Mouse (Mus musculus): Measurements from ENCODE around the gene Rcsd1. TPM values are rescaled to one million over a fixed set of nuclear protein-coding genes. Genes with fewer than 3 reads are reported as not detected.

The Rcsd1 gene
- total and polyA plus RNA-seq, 2 experiments from 2014 or later: 94.0 to 116 TPM

- TF ChIP-seq EP300 (IDR thresholded peaks at IDR 0.05; ENCODE audit: low read depth) (no peak), CTCF (IDR thresholded peaks at IDR 0.05; ENCODE audit: low read depth) (no peak)
- WGBS: 43% methylated on average over 3 of the region's 3 CpGs
- ATAC-seq (ENCODE audit: insufficient read depth, low read depth) (no peak), DNase-seq (ENCODE audit: low spot score) (no peak)
- Histone ChIP-seq H3K27ac (ENCODE audit: low read depth) (peak overlapping the region; percentile 96), H3K9ac (replicated peaks; ENCODE audit: low read depth, low read length) (peak overlapping the region; percentile 96; the same call in 1 of the 2 replicates), H3K27me3 (ENCODE audit: control insufficient read depth, insufficient read depth, low read length) (no peaks in the 10 kb centered on the region), H3K4me2 (ENCODE audit: low read depth, low read length) (peak overlapping the region; percentile 78), H3K9me3 (replicated peaks; ENCODE audit: control insufficient read depth, low read length) (no peaks in the 10 kb centered on the region), H3K4me1 (ENCODE audit: control insufficient read depth, insufficient read depth) (peaks cover 75% of the 10 kb centered on the region), H3K4me3 (ENCODE audit: low read depth, low read length) (0 out of 2 replicates have a peak overlapping the region, but pooled peaks have one; percentile 90), H3K36me3 (replicated peaks; ENCODE audit: control insufficient read depth, insufficient read depth, low read length) (peaks cover 5% of the 10 kb centered on the region; the same call in 1 of the 2 replicates)
Observed at GRCm38 (mm10) chr1:165704841-165705240, 4.7 kb downstream of the Rcsd1 start.

GRCm38 (mm10) chr1:165702221-165703031 lies 7.1 kb downstream of the Rcsd1 start:
- Histone ChIP-seq H3K4me1 (ENCODE audit: control insufficient read depth, insufficient read depth) (peaks cover 81% of the 10 kb centered on the region), H3K27me3 (ENCODE audit: control insufficient read depth, insufficient read depth, low read length) (no peaks in the 10 kb centered on the region), H3K9me3 (replicated peaks; ENCODE audit: control insufficient read depth, low read length) (no peaks in the 10 kb centered on the region), H3K9ac (replicated peaks; ENCODE audit: low read depth, low read length) (peak overlapping the region; percentile 38), H3K27ac (ENCODE audit: low read depth) (peak overlapping the region; percentile 85), H3K36me3 (replicated peaks; ENCODE audit: control insufficient read depth, insufficient read depth, low read length) (peaks cover 22% of the 10 kb centered on the region; the same call in 1 of the 2 replicates), H3K4me2 (ENCODE audit: low read depth, low read length) (peak overlapping the region; percentile 54), H3K4me3 (ENCODE audit: low read depth, low read length) (peak overlapping the region; percentile 21)
- DNase-seq (ENCODE audit: low spot score) (peak; percentile 68), ATAC-seq (ENCODE audit: insufficient read depth, low read depth) (peak; percentile 45)
- 11% methylated on average over 19 of the region's 19 CpGs for WGBS
- TF ChIP-seq CTCF (IDR thresholded peaks at IDR 0.05; ENCODE audit: low read depth) (no peak), EP300 (IDR thresholded peaks at IDR 0.05; ENCODE audit: low read depth) (no peak)

DNA sequence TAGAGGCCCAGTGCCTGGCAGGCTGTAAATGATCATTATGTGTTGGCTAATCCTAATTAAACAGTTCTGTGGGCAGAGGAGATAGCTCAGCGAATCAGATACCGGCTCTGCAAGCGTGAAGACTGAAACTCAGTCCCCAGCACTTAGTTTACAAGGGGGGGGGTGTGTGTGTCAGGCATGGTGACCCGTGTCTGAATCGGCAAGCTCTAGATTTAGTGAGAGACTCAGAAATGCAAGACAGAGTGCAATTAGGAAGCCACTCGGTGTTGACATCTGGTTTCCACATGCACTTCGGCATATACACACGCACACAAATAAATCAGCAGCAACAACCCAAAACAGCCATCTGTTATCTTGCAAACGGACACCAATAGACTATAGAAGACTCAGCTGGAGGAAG lies 8.0 kb downstream of the Rcsd1 start:
- Histone ChIP-seq H3K27ac (ENCODE audit: low read depth) (peak overlapping the region; percentile 85), H3K4me1 (ENCODE audit: control insufficient read depth, insufficient read depth) (peaks cover 84% of the 10 kb centered on the region), H3K4me2 (ENCODE audit: low read depth, low read length) (peak overlapping the region; percentile 54), H3K9ac (replicated peaks; ENCODE audit: low read depth, low read length) (no peak overlapping the region), H3K36me3 (replicated peaks; ENCODE audit: control insufficient read depth, insufficient read depth, low read length) (peaks cover 22% of the 10 kb centered on the region; the same call in 1 of the 2 replicates), H3K9me3 (replicated peaks; ENCODE audit: control insufficient read depth, low read length) (no peaks in the 10 kb centered on the region), H3K27me3 (ENCODE audit: control insufficient read depth, insufficient read depth, low read length) (no peaks in the 10 kb centered on the region), H3K4me3 (ENCODE audit: low read depth, low read length) (no peak overlapping the region)
- DNase-seq (ENCODE audit: low spot score) (no peak), ATAC-seq (ENCODE audit: insufficient read depth, low read depth) (no peak)
- TF ChIP-seq CTCF (IDR thresholded peaks at IDR 0.05; ENCODE audit: low read depth) (no peak), EP300 (IDR thresholded peaks at IDR 0.05; ENCODE audit: low read depth) (no peak)
- WGBS: 22% methylated on average over 9 of the region's 9 CpGs

- H3K4me3 ChIP-seq (ENCODE audit: low read depth, low read length): no peak overlapping the region
- H3K36me3 ChIP-seq (replicated peaks; ENCODE audit: control insufficient read depth, insufficient read depth, low read length): peaks cover 22% of the 10 kb centered on the region; the same call in 1 of the 2 replicates
- H3K4me2 ChIP-seq (ENCODE audit: low read depth, low read length): peak overlapping the region; percentile 54
- no peaks in the 10 kb centered on the region for H3K9me3 ChIP-seq (replicated peaks; ENCODE audit: control insufficient read depth, low read length)
- 9% methylated on average over 6 of the region's 6 CpGs for WGBS
- H3K4me1 ChIP-seq (ENCODE audit: control insufficient read depth, insufficient read depth): peaks cover 84% of the 10 kb centered on the region
- DNase-seq (ENCODE audit: low spot score): peak; percentile 82
- H3K9ac ChIP-seq (replicated peaks; ENCODE audit: low read depth, low read length): no peak overlapping the region
- peak; percentile 57 for ATAC-seq (ENCODE audit: insufficient read depth, low read depth)
- TF ChIP-seq CTCF (IDR thresholded peaks at IDR 0.05; ENCODE audit: low read depth) (no peak), EP300 (IDR thresholded peaks at IDR 0.05; ENCODE audit: low read depth) (0 out of 2 replicates have a peak, but pooled peaks have one; percentile 65)
- peak overlapping the region; percentile 85 for H3K27ac ChIP-seq (ENCODE audit: low read depth)
- no peaks in the 10 kb centered on the region for H3K27me3 ChIP-seq (ENCODE audit: control insufficient read depth, insufficient read depth, low read length)
Observed at GRCm38 (mm10) chr1:165700933-165701518, 8.5 kb downstream of the Rcsd1 start.

DNA sequence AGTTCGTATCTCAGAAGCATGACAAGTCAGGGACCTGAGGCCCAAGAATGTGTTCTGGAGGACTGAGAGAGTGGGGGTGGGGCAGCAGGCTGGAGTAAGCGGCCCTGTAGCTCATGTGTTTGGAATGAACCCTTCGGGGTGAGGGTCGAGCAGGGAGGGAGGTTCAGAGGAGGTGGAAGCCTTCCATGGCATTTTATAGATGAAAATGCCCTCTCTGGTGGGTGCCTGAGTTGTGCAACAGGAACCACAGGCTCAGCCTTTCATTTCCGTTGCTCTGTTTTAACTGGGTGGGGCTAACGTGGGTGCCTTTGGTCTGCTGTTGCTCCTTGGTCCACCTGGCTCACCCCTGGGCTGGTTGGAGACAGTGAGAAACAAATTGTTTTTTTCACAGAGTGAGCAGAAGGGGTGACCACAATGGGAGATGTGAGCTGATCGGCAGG lies 9.2 kb downstream of the Rcsd1 start:
- H3K4me2 ChIP-seq (ENCODE audit: low read depth, low read length): peak overlapping the region; percentile 54; the same call in 1 of the 2 replicates

More for the DNA sequence above, 9.2 kb downstream of the Rcsd1 start:
- Histone ChIP-seq H3K36me3 (replicated peaks; ENCODE audit: control insufficient read depth, insufficient read depth, low read length) (peaks cover 22% of the 10 kb centered on the region; the same call in 1 of the 2 replicates), H3K27ac (ENCODE audit: low read depth) (peak overlapping the region; percentile 85), H3K4me1 (ENCODE audit: control insufficient read depth, insufficient read depth) (peaks cover 82% of the 10 kb centered on the region), H3K9ac (replicated peaks; ENCODE audit: low read depth, low read length) (no peak overlapping the region; the same call in 1 of the 2 replicates), H3K4me3 (ENCODE audit: low read depth, low read length) (no peak overlapping the region), H3K9me3 (replicated peaks; ENCODE audit: control insufficient read depth, low read length) (no peaks in the 10 kb centered on the region), H3K27me3 (ENCODE audit: control insufficient read depth, insufficient read depth, low read length) (no peaks in the 10 kb centered on the region)
- DNase-seq (ENCODE audit: low spot score) (no peak), ATAC-seq (ENCODE audit: insufficient read depth, low read depth) (no peak)
- TF ChIP-seq EP300 (IDR thresholded peaks at IDR 0.05; ENCODE audit: low read depth): no peak
- no peak for TF ChIP-seq CTCF (IDR thresholded peaks at IDR 0.05; ENCODE audit: low read depth)
- WGBS: 14% methylated on average over 7 of the region's 7 CpGs
